In genomic region chr11:20072174-20072573, GRCm38 (mm10) we compare ENCODE assay signal across 8 mouse cellular contexts. TPM values are rescaled to one million over a fixed set of nuclear protein-coding genes. Genes with fewer than 3 reads are reported as not detected.
DNase-seq lines count a peak whose midpoint lies in the region; ATAC-seq lines count a peak whose summit lies in the region.

No protein-coding gene starts in this region.

- no peak overlapping the region for H3K4me3 ChIP-seq in hindbrain, embryonic 11.5 days (ENCODE audit: low read depth, low read length)
- H3K4me3 ChIP-seq in hindbrain, embryonic 10.5 days = no peak overlapping the region

- H3K4me1 ChIP-seq in hindbrain, embryonic 11.5 days (replicated peaks; ENCODE audit: control insufficient read depth, insufficient read depth, low read length) = no peaks in the 10 kb centered on the region
- H3K4me1 ChIP-seq in hindbrain, embryonic 10.5 days (replicated peaks) = no peaks in the 10 kb centered on the region

- H3K4me2 ChIP-seq in hindbrain, embryonic 11.5 days (replicated peaks; ENCODE audit: low read depth, low read length) = no peak overlapping the region

- H3K9me3 ChIP-seq in hindbrain, embryonic 11.5 days (ENCODE audit: control insufficient read depth, low read length) = no peaks in the 10 kb centered on the region
- no peaks in the 10 kb centered on the region for H3K9me3 ChIP-seq in hindbrain, embryonic 10.5 days

- ATAC-seq in hindbrain, embryonic 11.5 days (ENCODE audit: low FRiP score) = no peak

- no peak overlapping the region for H3K9ac ChIP-seq in hindbrain, embryonic 11.5 days (ENCODE audit: low read depth, low read length)

- DNase-seq in hindbrain, embryonic 11.5 days (ENCODE audit: low spot score) = peak; percentile 51
- no peak for DNase-seq in hindbrain, embryonic 10.5 days (ENCODE audit: low spot score)
- DNase-seq in 3T3-L1 (ENCODE audit: low read depth, low spot score) = peak; percentile 67
- peak; percentile 80 for DNase-seq in MN1 (ENCODE audit: low spot score)
- DNase-seq in embryo, embryonic 11 days = peak; percentile 72
- DNase-seq in kidney, postnatal 10 days = peak; percentile 40
- DNase-seq in retina, postnatal 7 days (ENCODE audit: low read depth, low spot score) = peak; percentile 41
- DNase-seq in spleen, adult 12 weeks (ENCODE audit: low spot score) = no peak

- no peak overlapping the region for H3K27ac ChIP-seq in hindbrain, embryonic 11.5 days (ENCODE audit: low read depth, low read length)
- H3K27ac ChIP-seq in hindbrain, embryonic 10.5 days = no peak overlapping the region

- H3K27me3 ChIP-seq in hindbrain, embryonic 11.5 days (ENCODE audit: control insufficient read depth, insufficient read depth, low read length) = no peaks in the 10 kb centered on the region
- H3K27me3 ChIP-seq in hindbrain, embryonic 10.5 days (ENCODE audit: insufficient read depth, poor library complexity, severe bottlenecking) = no peaks in the 10 kb centered on the region

- 84% methylated on average over 3 of the region's 3 CpGs for WGBS in hindbrain, embryonic 11.5 days
- 86% methylated on average over 3 of the region's 3 CpGs for WGBS in hindbrain, embryonic 10.5 days

- 0 out of 2 replicates have a peak, but pooled peaks cover 7% of the 10 kb centered on the region for H3K36me3 ChIP-seq in hindbrain, embryonic 11.5 days (ENCODE audit: control insufficient read depth, insufficient read depth, low read length)
- H3K36me3 ChIP-seq in hindbrain, embryonic 10.5 days = peaks cover 82% of the 10 kb centered on the region

RNA-seq across cellular contexts. Expression of gene Actr2, which starts 40.5 kb away (rescaled TPM):
- 81.6 and 86.7 TPM in 2 replicates for polyA plus RNA-seq in hindbrain, embryonic 11.5 days (2014; fragmentation: Nextera tagmentation; extraction: Ambion mirVana)
- polyA plus RNA-seq in hindbrain, embryonic 10.5 days (2016; fragmentation: Nextera tagmentation; extraction: Ambion mirVana) = 104 and 111 TPM in 2 replicates

Comparison
In these comparisons a context has a peak if more than half of its experiments do, and no peak if none do; other contexts are left out.
1. DNase-seq: peak in hindbrain, embryonic 11.5 days (single experiment), 3T3-L1 (single experiment), MN1 (single experiment), embryo, embryonic 11 days (single experiment), kidney, postnatal 10 days (single experiment) and retina, postnatal 7 days (single experiment); none in hindbrain, embryonic 10.5 days (single experiment) and spleen, adult 12 weeks (single experiment).